Mouse (Mus musculus): ENCODE measurements around the gene Nrxn1.

Gene Nrxn1

GRCm38 (mm10) chr17:90955221-90955620 is 137.7 kb downstream of the Nrxn1 start:
- peak; percentile 48 to 58 for DNase-seq

DNA sequence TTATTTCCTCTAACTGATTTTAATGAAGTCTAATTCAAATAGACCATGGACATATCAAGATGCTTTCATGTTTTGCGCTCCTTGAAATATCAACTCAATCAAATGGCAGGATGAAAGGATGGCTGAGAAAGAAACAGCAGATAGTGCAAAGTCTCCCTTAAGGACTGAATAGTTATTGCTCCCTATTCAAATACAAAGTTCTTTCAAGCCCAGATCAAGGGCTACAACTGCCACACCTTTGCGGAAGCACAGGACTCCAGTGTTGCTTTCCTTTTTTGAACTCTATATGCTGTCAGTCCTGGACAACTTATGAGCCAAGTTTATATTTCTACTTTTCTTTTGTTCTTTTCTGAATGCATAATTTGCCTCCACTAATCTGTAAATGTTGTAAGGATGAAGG is 157.9 kb downstream of the Nrxn1 start:
- no peak for DNase-seq

DNA sequence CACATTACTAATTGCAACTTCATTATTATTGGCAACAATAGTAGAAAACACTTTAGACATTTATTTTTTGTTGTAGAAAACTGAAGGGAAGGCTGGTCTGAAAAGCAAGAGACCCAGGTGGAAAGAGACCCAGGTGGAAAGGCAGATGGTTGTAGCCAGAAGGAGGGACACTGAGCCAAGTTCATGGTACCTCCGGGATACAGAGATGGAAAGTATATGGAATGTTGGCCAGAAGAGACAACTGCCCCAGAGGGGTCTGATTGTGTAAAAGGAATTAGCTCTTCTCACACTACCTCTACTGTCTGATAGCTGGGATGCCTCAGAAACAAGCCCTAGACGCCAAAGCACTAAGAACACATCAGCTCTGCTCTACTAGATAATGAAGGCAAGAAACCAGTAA is 179.6 kb downstream of the Nrxn1 start:
- peak; percentile 90 to 93 for DNase-seq

GRCm38 (mm10) chr17:90912746-90913145 is 180.1 kb downstream of the Nrxn1 start:
- DNase-seq: no peak

DNA sequence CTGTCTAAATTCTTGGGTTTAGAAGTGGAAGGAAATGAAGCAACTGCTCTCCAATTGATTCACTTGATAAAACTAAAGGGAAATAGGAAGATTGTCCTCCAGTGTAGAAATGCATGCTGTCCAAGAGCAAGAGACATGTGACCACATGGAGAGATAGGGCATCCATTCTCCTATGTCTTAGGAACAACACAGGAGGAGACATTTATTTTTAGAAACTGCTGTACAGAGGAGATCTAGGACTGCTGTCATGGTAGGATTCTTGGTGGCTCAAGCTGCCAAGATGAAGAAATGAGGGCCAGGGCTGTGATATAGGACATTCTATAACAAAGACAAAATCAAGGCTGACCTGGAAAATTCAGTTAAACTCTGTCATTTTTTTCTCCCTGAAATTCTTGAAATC is 180.5 kb downstream of the Nrxn1 start:
- DNase-seq: peak; percentile 31 to 39

DNA sequence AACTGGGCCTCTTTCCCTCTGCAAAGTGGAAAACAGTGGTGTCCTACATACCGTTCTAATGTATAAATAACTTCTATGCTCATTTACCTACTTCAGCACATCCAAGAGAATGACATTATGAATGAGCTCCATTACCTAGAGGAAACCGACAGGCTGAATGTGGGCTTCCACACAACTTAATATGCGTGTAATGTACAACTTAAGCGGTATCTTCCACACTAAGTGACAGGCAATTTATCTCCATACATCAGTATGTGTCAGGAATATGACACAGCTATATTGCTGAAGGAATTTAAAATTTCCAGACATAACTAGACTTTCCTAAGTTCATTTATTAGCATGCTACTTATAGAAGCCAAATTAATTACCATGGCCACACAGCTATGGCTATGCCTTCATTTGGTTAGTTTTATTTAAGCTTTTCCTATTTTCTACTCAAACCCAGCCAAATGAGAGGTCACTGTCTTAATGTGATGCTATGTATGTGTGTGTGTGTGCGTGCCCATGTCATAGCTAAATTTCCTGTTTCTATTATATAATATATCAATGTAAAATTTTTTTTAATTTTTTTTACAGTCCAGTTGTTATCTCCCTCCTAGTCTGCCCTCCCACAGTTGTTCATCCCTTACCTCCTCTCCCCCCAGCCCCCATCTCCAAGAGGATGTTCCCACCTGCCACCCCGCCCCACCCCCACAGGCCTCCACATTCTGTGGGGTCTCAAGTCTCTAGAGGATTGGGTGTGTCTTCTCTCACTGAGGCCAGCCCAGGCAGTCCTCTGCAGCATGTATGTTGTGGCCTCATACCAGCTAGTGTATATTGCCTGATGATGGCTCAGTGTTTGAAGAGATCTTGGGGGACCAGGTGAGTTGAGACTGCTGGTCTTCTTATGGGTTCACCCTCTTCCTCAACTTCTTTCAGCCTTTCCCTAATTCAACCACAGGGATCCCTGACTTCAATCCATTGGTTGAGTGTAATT is 186.5 kb downstream of the Nrxn1 start:
- no peak for DNase-seq

DNA sequence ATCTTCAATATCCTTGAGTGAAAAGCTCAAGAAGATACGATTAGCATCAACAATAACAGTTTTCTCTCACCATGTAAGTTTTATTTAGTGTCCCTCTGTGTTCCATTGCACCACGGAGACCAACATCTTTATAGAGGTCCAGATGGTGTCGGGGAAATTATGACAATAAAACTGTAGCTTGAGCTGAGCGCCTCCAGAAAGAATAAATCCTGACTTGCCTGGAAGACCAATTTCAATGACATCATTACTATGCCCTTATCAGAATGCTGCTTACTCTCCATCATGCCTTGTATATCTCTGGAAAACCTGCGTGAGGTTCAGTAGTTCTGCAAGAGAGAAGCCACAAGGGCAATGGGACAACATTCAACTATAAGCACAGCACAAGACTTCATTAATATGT is 187.7 kb downstream of the Nrxn1 start:
- peak in 1 of 2 experiments; percentile 20 for DNase-seq

GRCm38 (mm10) chr17:90892327-90893259 is 200.3 kb downstream of the Nrxn1 start:
- DNase-seq: peak; percentile 55 to 68

DNA sequence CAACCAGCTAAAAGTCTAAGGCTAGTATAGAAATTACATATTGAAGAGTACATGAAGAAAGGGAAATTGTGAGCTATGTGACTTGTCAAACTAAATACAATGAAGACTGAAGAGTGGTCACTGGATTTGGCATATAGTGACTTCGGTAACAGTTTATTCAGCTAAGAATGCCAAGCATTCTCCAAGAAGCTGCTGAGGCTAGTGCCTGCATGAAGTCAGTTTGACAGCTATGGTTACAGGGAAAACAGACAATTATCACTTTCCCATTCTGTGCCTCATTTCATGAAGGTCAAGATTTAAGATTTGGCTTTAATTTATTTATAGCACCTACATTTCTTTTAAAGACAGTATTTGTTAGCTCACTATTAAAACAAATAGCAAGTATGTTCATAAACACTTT is 201.2 kb downstream of the Nrxn1 start:
- no peak for DNase-seq

GRCm38 (mm10) chr17:90857225-90857624 is 235.6 kb downstream of the Nrxn1 start:
- DNase-seq: no peak

- peak in 1 of 2 experiments; percentile 26 for DNase-seq
Measured at GRCm38 (mm10) chr17:90843876-90844275, 249.0 kb downstream of the Nrxn1 start.

DNA sequence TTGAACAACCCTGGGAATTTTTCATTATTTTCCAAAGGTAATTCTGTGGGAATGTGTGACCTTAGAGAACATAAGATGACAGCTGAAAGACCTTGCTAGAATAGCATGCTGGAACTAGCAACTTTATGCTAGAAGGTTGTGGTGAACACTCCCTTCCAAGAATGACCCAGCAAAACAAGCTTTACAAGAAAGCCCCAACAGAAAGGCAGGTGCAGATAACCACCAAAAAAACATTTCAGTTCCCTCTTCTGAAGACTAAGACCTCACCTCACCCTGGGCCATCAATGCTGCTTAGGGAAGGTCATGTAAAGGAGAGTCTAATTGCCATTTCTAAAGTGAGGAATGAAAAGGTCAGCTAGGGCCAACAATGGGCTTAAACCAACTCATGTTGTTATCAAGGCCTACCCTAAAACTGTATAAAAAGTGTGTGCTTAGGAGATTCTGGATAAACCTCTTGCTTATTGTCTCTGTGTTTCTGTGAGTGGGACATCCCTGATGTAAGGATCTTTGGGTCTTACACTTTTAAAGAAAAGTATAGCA is 249.7 kb downstream of the Nrxn1 start:
- DNase-seq: no peak

GRCm38 (mm10) chr17:90837022-90837414 is 255.9 kb downstream of the Nrxn1 start:
- DNase-seq: no peak

DNA sequence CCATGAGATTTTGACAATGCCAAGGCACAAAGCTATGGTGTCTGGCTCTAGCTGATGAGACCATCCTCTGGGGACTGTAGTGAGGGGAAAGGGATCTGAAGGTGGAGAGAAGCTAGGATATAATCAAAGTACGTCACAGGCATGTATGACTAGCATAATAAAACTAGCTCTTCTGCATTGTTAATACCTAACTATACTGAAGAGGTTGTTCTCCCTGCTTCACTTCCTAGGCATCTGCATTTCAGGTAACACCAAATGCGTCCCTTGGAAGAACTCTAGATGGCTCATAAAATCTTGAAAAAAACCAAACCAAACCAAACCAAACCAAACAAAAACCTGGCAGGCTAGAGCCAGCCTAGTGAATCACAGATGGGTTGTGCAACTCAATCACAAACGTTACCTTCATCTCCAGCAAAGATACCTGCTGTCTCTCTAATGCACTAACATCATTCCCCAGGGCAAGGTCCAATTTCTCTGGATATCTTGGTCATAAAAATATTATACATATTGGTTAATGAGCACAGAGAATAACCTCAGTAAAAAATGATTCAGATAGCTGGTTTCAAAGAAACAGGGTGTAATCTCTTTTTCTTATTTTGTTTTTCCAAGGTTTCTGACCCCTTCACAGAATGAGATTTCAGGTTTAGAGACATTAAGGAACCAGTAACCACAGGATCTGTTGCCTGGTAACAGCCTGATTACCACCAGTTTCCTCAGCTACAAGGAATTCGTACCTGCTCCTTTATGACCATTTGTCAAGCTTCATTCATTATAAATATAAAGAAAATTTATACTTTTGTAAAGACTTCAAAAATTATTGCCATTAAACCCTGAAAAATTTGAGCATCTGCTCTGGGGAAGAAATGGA is 256.5 kb downstream of the Nrxn1 start:
- peak in 1 of 2 experiments; percentile 57 for DNase-seq

GRCm38 (mm10) chr17:90818340-90818739 is 274.5 kb downstream of the Nrxn1 start:
- DNase-seq: peak; percentile 37 to 52

- no peak for DNase-seq
Measured at GRCm38 (mm10) chr17:90817898-90818297, 275.0 kb downstream of the Nrxn1 start.

- peak in 1 of 2 experiments; percentile 30 for DNase-seq
Measured at GRCm38 (mm10) chr17:90815306-90815705, 277.6 kb downstream of the Nrxn1 start.

DNA sequence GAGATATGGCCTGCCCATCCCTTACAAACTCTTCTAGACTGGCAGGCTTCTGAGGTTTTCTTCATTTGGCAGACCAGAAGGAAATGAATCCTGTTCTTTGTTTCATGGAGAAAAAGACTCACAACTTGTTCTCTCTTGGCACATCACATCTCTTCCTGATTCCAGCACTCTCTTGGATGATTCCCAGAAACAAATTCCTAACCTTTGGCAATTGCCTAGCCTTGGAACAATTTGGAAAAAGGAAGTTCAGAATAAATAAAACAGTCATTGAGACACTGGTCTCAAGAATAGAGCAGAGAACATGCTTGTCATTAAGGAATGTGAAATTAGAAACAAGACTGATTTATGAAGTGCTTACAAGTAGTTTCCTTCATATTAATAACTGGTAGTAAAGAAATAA is 279.1 kb downstream of the Nrxn1 start:
- DNase-seq: peak in 1 of 2 experiments; percentile 37

GRCm38 (mm10) chr17:90812485-90812884 is 280.4 kb downstream of the Nrxn1 start:
- no peak for DNase-seq

- peak; percentile 74 to 79 for DNase-seq
Measured at GRCm38 (mm10) chr17:90809197-90810163, 283.4 kb downstream of the Nrxn1 start.

GRCm38 (mm10) chr17:90808256-90808655 is 284.6 kb downstream of the Nrxn1 start:
- DNase-seq: no peak
